10 mouse cellular contexts compared by ENCODE assay signal in genomic region chr9:41273839-41274271, GRCm38 (mm10).
DNase-seq lines count a peak whose midpoint lies in the region; ATAC-seq lines count a peak whose summit lies in the region.
"Had no signal": no experiment of that assay in that cellular context is flagged by ENCODE, and none has a peak within 500 bp of the region (broad histone marks: within the 10 kb centered on the region; RNA-seq: fewer than 3 reads in every experiment).

No protein-coding gene starts in this region.

- DNase-seq in kidney, adult 18-20 months = no peak
- DNase-seq in hindbrain, embryonic 10.5 days (ENCODE audit: low spot score) = no peak
- DNase-seq in midbrain, embryonic 14.5 days = peak; percentile 69
- DNase-seq in thymus, postnatal 25 days = no peak
- no peak for DNase-seq in adrenal gland, adult 8-10 months
- no peak for DNase-seq in ovary, postnatal 14 days (ENCODE audit: low spot score)
- DNase-seq: lung, postnatal 14 days had no signal

- no peaks in the 10 kb centered on the region for H3K27me3 ChIP-seq in kidney, embryonic 14.5 days (ENCODE audit: control insufficient read depth, insufficient read depth, low read length)
- no peaks in the 10 kb centered on the region for H3K27me3 ChIP-seq in hindbrain, embryonic 10.5 days (ENCODE audit: insufficient read depth, poor library complexity, severe bottlenecking)
- no peaks in the 10 kb centered on the region for H3K27me3 ChIP-seq in midbrain, embryonic 14.5 days (ENCODE audit: control insufficient read depth, insufficient read depth, low read length)

- peak overlapping the region; percentile 45 for H3K4me2 ChIP-seq in kidney, embryonic 14.5 days (replicated peaks; ENCODE audit: low read depth, low read length)
- peak overlapping the region; percentile 59 for H3K4me2 ChIP-seq in midbrain, embryonic 14.5 days (ENCODE audit: low read length)

- H3K36me3 ChIP-seq in kidney, embryonic 14.5 days (ENCODE audit: control insufficient read depth, insufficient read depth, low read length) = no peaks in the 10 kb centered on the region
- no peaks in the 10 kb centered on the region for H3K36me3 ChIP-seq in hindbrain, embryonic 10.5 days
- no peaks in the 10 kb centered on the region for H3K36me3 ChIP-seq in midbrain, embryonic 14.5 days (ENCODE audit: control insufficient read depth, insufficient read depth, low read length)

- H3K27ac ChIP-seq in kidney, embryonic 14.5 days (ENCODE audit: low read depth, low read length) = peak overlapping the region; percentile 64; the same call in 1 of the 2 replicates
- H3K27ac ChIP-seq in brown adipose tissue, adult 24 weeks (replicated peaks; ENCODE audit: low read depth, low read length) = no peak overlapping the region
- H3K27ac ChIP-seq in hindbrain, embryonic 10.5 days = peak overlapping the region; percentile 96
- peak overlapping the region; percentile 95 for H3K27ac ChIP-seq in midbrain, embryonic 14.5 days (replicated peaks; ENCODE audit: low read depth, low read length)

- ATAC-seq in kidney, embryonic 14.5 days (ENCODE audit: low FRiP score, low TSS enrichment) = peak; percentile 58
- peak; percentile 71 for ATAC-seq in midbrain, embryonic 14.5 days (ENCODE audit: low FRiP score, low TSS enrichment)

- 7% methylated on average over 13 of the region's 13 CpGs for WGBS in kidney, embryonic 14.5 days
- 5% methylated on average over 13 of the region's 13 CpGs for WGBS in hindbrain, embryonic 10.5 days
- under 1% methylated on average over 13 of the region's 13 CpGs for WGBS in midbrain, embryonic 14.5 days

- peaks cover 13% of the 10 kb centered on the region; the same call in 1 of the 2 replicates for H3K4me1 ChIP-seq in kidney, embryonic 14.5 days (ENCODE audit: control insufficient read depth, insufficient read depth, low read length)
- H3K4me1 ChIP-seq in brown adipose tissue, adult 24 weeks (ENCODE audit: control insufficient read depth, insufficient read depth, insufficient read length, low read length) = peaks cover 3% of the 10 kb centered on the region; the same call in 1 of the 2 replicates
- H3K4me1 ChIP-seq in hindbrain, embryonic 10.5 days (replicated peaks) = peaks cover 24% of the 10 kb centered on the region
- peaks cover 9% of the 10 kb centered on the region for H3K4me1 ChIP-seq in midbrain, embryonic 14.5 days (ENCODE audit: control insufficient read depth, insufficient read depth, low read length)

- H3K9ac ChIP-seq in kidney, embryonic 14.5 days (ENCODE audit: low read depth, low read length) = peak overlapping the region; percentile 40
- peak overlapping the region; percentile 48 for H3K9ac ChIP-seq in midbrain, embryonic 14.5 days (replicated peaks; ENCODE audit: low read length)

- no peaks in the 10 kb centered on the region for H3K9me3 ChIP-seq in kidney, embryonic 14.5 days (ENCODE audit: control insufficient read depth, low read length)
- peaks cover 9% of the 10 kb centered on the region; the same call in 1 of the 2 replicates for H3K9me3 ChIP-seq in hindbrain, embryonic 10.5 days
- no peaks in the 10 kb centered on the region for H3K9me3 ChIP-seq in midbrain, embryonic 14.5 days (ENCODE audit: control insufficient read depth, low read length)

- peak overlapping the region; percentile 33 for H3K4me3 ChIP-seq in kidney, embryonic 14.5 days (ENCODE audit: low read length)
- H3K4me3 ChIP-seq in brown adipose tissue, adult 24 weeks (ENCODE audit: insufficient read depth, low read depth, low read length) = peak overlapping the region; percentile 32
- peak overlapping the region; percentile 51 for H3K4me3 ChIP-seq in hindbrain, embryonic 10.5 days
- peak overlapping the region; percentile 36 for H3K4me3 ChIP-seq in midbrain, embryonic 14.5 days (replicated peaks; ENCODE audit: low read depth, low read length)
- H3K4me3 ChIP-seq: erythroblast, embryonic 14.5 days had no signal
